Mouse (Mus musculus) ES-E14 (cell line): ENCODE measurements at regions not wholly inside any gene's neighbourhood (a gene's known extent, or its start where the extent isn't known, plus 50 kb on each side); places are given as distances from the start of the nearest gene placed in this dataset.

ENCODE experiments used
- CHD2 ChIP-seq: IDR thresholded peaks from 2 replicates; pipeline ENCODE4 v1.6.1; 2014; ENCODE audit warnings: mild to moderate bottlenecking, low read depth, low read length, inconsistent platforms
- HCFC1 ChIP-seq: IDR thresholded peaks from 2 replicates; pipeline ENCODE4 v1.6.1; 2012; ENCODE audit warnings: low read length, inconsistent platforms, borderline replicate concordance; ENCODE audit not compliant: insufficient read depth
- MAFK ChIP-seq: IDR thresholded peaks from 2 replicates; pipeline ENCODE4 v1.6.1; 2014; ENCODE audit warnings: mild to moderate bottlenecking, low read depth, low read length, inconsistent platforms; ENCODE audit not compliant: insufficient read depth
- ZC3H11A ChIP-seq: IDR thresholded peaks from 2 replicates; pipeline ENCODE4 v1.6.1; 2012; ENCODE audit warnings: low read depth, mild to moderate bottlenecking, inconsistent platforms, low read length, borderline replicate concordance
- ZNF384 ChIP-seq: IDR thresholded peaks from 2 replicates; pipeline ENCODE4 v1.6.1; 2012; ENCODE audit warnings: low read depth, low read length, inconsistent platforms

GRCm38 (mm10) chr3:70201334-70201943 is 194.0 kb downstream of the Otol1 start:
- TF ChIP-seq MAFK = no peak
- TF ChIP-seq ZC3H11A = no peak
- no peak for TF ChIP-seq ZNF384
- TF ChIP-seq HCFC1 = no peak
- TF ChIP-seq CHD2 = no peak
